Mouse (Mus musculus): ENCODE measurements at regions not wholly inside any gene's neighbourhood (a gene's known extent, or its start where the extent isn't known, plus 50 kb on each side); places are given as distances from the start of the nearest gene placed in this dataset.

- no peak for DNase-seq
These were observed 215.3 kb upstream of the Zfp637 start for GRCm38 (mm10) chr6:117625716-117626115.

GRCm38 (mm10) chr6:117627461-117627860, 213.5 kb upstream of the Zfp637 start:
- no peak for DNase-seq

- DNase-seq, result no peak
These were observed 194.4 kb upstream of the Zfp637 start for GRCm38 (mm10) chr6:117646628-117647027.

- no peak for DNase-seq
These were observed 190.4 kb upstream of the Zfp637 start for GRCm38 (mm10) chr6:117650541-117650940.

- no peak for DNase-seq
These were observed 189.4 kb upstream of the Zfp637 start for GRCm38 (mm10) chr6:117651551-117651950.

- no peak for DNase-seq
These were observed 189.0 kb upstream of the Zfp637 start for GRCm38 (mm10) chr6:117652012-117652411.

GRCm38 (mm10) chr6:117652917-117653316, 188.1 kb upstream of the Zfp637 start:
- DNase-seq, result peak; percentile 55

- no peak for DNase-seq
These were observed 187.0 kb upstream of the Zfp637 start for GRCm38 (mm10) chr6:117653886-117654425.

GRCm38 (mm10) chr6:117655986-117656385, 185.0 kb upstream of the Zfp637 start:
- no peak for DNase-seq

GRCm38 (mm10) chr6:117660576-117660975, 180.4 kb upstream of the Zfp637 start:
- peak; percentile 37 for DNase-seq

GRCm38 (mm10) chr6:117662635-117663034, 178.3 kb upstream of the Zfp637 start:
- no peak for DNase-seq

- no peak for DNase-seq
These were observed 170.6 kb upstream of the Zfp637 start for GRCm38 (mm10) chr6:117670337-117670736.

GRCm38 (mm10) chr6:117670792-117671525, 170.0 kb upstream of the Zfp637 start:
- DNase-seq, result peak; percentile 46

- DNase-seq, result no peak
These were observed 165.8 kb upstream of the Zfp637 start for GRCm38 (mm10) chr6:117675059-117675800.

- peak; percentile 72 for DNase-seq
These were observed 164.7 kb upstream of the Zfp637 start for GRCm38 (mm10) chr6:117676064-117676821.

- no peak for DNase-seq
These were observed 163.9 kb upstream of the Zfp637 start for GRCm38 (mm10) chr6:117677062-117677461.

GRCm38 (mm10) chr6:117677821-117678220, 163.2 kb upstream of the Zfp637 start:
- no peak for DNase-seq

- peak; percentile 35 for DNase-seq
These were observed 162.7 kb upstream of the Zfp637 start for GRCm38 (mm10) chr6:117678276-117678675.

- no peak for DNase-seq
These were observed 162.1 kb upstream of the Zfp637 start for GRCm38 (mm10) chr6:117678877-117679276.

- no peak for DNase-seq
These were observed 154.8 kb upstream of the Zfp637 start for GRCm38 (mm10) chr6:117686212-117686611.

- DNase-seq, result no peak
These were observed 153.9 kb upstream of the Zfp637 start for GRCm38 (mm10) chr6:117687045-117687444.

- DNase-seq, result peak; percentile 72
These were observed 152.3 kb upstream of the Zfp637 start for GRCm38 (mm10) chr6:117688664-117689178.

- no peak for DNase-seq
These were observed 140.7 kb upstream of the Zfp637 start for GRCm38 (mm10) chr6:117700286-117700685.
